Mouse (Mus musculus): ENCODE data around the gene Kcnj6. TPM values are rescaled to one million over a fixed set of nuclear protein-coding genes. Genes with fewer than 3 reads are reported as not detected.

Kcnj6 gene
- total RNA-seq, 2 experiments from 2014 or later, result not detected

GRCm38 (mm10) chr16:94720476-94721153 is 276.9 kb downstream of the Kcnj6 start:
- DNase-seq (ENCODE audit: low spot score in 2 of 2), result no peak

- no peak for DNase-seq (ENCODE audit: low spot score in 2 of 2)
Observed at GRCm38 (mm10) chr16:94719488-94719887, 278.0 kb downstream of the Kcnj6 start.

GRCm38 (mm10) chr16:94718919-94719318 is 278.6 kb downstream of the Kcnj6 start:
- no peak for DNase-seq (ENCODE audit: low spot score in 2 of 2)

- no peak for DNase-seq (ENCODE audit: low spot score in 2 of 2)
Observed at GRCm38 (mm10) chr16:94717051-94717450, 280.4 kb downstream of the Kcnj6 start.

- no peak for DNase-seq (ENCODE audit: low spot score in 2 of 2)
Observed at GRCm38 (mm10) chr16:94714483-94714882, 283.0 kb downstream of the Kcnj6 start.

GRCm38 (mm10) chr16:94713480-94714094 is 283.9 kb downstream of the Kcnj6 start:
- peak; percentile 66 to 81 for DNase-seq (ENCODE audit: low spot score in 2 of 2)

GRCm38 (mm10) chr16:94701971-94702370 is 295.5 kb downstream of the Kcnj6 start:
- DNase-seq (ENCODE audit: low spot score in 2 of 2), result no peak

GRCm38 (mm10) chr16:94701141-94701540 is 296.4 kb downstream of the Kcnj6 start:
- no peak for DNase-seq (ENCODE audit: low spot score in 2 of 2)

Small RNA genes within 50 kb of the gene (microRNA-seq; reads per million reads assigned to microRNA genes)
- not detected for gene Gm22745

Measured in gastrocnemius, postnatal 4 days (tissue).